Mouse (Mus musculus): ENCODE data around the gene Apol8.

DNA sequence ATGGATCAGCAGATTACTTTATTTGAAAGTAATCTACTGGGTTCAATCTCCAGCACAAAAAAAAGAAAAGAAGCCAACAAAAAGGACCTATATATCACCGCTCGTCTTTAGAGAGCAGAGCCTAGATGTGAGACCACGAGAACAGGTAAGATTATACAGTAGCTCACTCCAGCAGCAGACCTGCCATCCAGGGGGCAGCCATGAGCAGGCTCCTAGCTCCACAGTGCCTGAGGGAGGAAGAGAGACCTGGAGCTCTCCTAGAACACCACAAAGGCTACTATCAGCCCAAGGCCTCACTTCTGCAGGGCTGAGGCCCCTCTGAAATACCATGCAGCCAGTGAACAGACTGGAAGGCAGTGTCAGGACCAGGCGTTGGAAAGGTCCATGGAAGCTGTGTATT lies 46.2 kb upstream of the Apol8 start:
- no peak for TF ChIP-seq GABPA (IDR thresholded peaks at IDR 0.05; ENCODE audit: insufficient replicate concordance, low read depth, low read length)
- no peak for TF ChIP-seq POLR2A (IDR thresholded peaks at IDR 0.05; ENCODE audit: low read depth, low read length)
- no peak for TF ChIP-seq NELFE (IDR thresholded peaks at IDR 0.05; ENCODE audit: low read depth, low read length)
- TF ChIP-seq MYC (IDR thresholded peaks at IDR 0.05; ENCODE audit: low read depth, low read length) = no peak
- peak in 1 of 2 experiments; percentile 34; a peak in 2 of 4 replicates for TF ChIP-seq CTCF (conservative IDR thresholded peaks at IDR 0.05 in 1 of 2, IDR thresholded peaks at IDR 0.05 in 1 of 2; ENCODE audit: low read depth in 2 of 2, low read length in 2 of 2)
- no peak for TF ChIP-seq JUND (conservative IDR thresholded peaks at IDR 0.05; ENCODE audit: low read depth, low read length)
- no peak for TF ChIP-seq TCF12 (IDR thresholded peaks at IDR 0.05; ENCODE audit: low read depth, low read length)
- TF ChIP-seq MXI1 (IDR thresholded peaks at IDR 0.05; ENCODE audit: low read depth, low read length) = no peak
- no peak for TF ChIP-seq ZNF384 (IDR thresholded peaks at IDR 0.05; ENCODE audit: low read depth, low read length)
- TF ChIP-seq E2F4 (IDR thresholded peaks at IDR 0.05; ENCODE audit: insufficient replicate concordance, low read depth, low read length) = no peak
- no peak for TF ChIP-seq IRF4 (IDR thresholded peaks at IDR 0.05; ENCODE audit: low read depth, low read length)
- TF ChIP-seq EP300 (IDR thresholded peaks at IDR 0.05; ENCODE audit: low read length) = no peak
- no peak for TF ChIP-seq UBTF (IDR thresholded peaks at IDR 0.05; ENCODE audit: low read depth, low read length)

Measured in CH12.LX (cell line).